Comparison of ENCODE assay signal across 8 mouse cellular contexts in the genomic region with DNA sequence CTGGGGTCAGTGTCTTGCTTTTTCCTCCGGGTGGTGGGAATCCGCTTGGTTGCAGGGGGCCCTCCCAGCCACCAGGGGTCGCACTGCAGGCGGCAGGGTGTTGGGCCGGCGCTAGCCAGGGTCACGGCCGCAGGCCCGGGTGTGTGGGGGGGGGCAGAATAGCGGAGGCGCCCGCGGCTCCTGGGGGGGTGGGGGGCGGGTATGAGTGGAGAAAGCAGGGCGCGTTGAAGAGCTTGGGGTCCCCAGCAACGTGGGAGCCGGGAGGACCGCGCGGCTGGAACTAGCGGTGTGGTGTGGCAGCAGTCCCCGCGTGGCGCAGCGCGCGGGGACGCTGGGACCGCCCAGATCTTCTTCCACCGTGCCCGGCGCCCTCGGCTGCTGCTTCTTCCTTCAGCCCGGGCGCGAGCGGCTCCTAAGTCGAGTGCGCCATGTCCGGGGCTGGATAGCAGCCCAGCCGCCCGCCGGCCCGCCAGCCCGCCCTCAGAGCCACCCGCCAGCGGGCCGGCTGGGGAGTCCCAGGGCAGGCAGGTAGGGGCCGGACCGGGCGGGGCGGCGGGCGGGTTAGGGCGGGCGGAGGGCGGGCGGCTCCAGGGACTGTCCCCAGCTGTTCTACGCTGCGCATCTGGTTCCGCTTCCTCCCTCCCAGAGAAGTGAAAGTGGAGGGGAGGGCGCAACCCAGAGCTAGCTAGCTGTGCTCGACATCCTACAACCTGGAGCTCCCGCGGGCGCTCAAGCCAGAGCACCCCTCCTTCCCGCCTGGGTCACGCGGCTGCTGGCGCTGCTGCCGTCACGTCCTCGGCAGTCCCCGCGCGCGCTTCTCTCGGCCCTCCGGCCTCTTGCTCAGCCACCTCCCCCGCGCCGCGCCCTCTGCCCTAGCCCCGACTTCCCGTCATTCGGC. TPM values are rescaled to one million over a fixed set of nuclear protein-coding genes. Genes with fewer than 3 reads are reported as not detected.
DNase-seq lines count a peak whose midpoint lies in the region; ATAC-seq lines count a peak whose summit lies in the region.

A gene (plus strand): TSS at position 152 of the 898 bp plus-strand sequence.

- peaks cover 40% of the 10 kb centered on the region for H3K36me3 ChIP-seq in hindbrain, embryonic 12.5 days

- H3K9me3 ChIP-seq in hindbrain, embryonic 12.5 days (replicated peaks): no peaks in the 10 kb centered on the region

- DNase-seq in NIH3T3 (ENCODE audit: low read depth): peak; percentile 92
- peak; percentile 94 to 97 for DNase-seq in cerebellum, postnatal 14 days
- DNase-seq in frontal cortex, postnatal 14 days (ENCODE audit: low spot score in 2 of 2): peak; percentile 77 to 81
- DNase-seq in layer of hippocampus, postnatal 14 days (ENCODE audit: low spot score in 2 of 2): peak; percentile 86
- peak; percentile 96 for DNase-seq in lung, postnatal 10 days
- DNase-seq in ovary, postnatal 14 days (ENCODE audit: low spot score): peak; percentile 96
- peak; percentile 85 to 94 for DNase-seq in thymus, postnatal 10 days (ENCODE audit: low spot score in 2 of 2)

- H3K4me3 ChIP-seq in hindbrain, embryonic 12.5 days: peak within 1 kb of the TSS; percentile 89

- peak; percentile 85 for ATAC-seq in hindbrain, embryonic 12.5 days (ENCODE audit: low FRiP score)

- peaks cover 14% of the 10 kb centered on the region for H3K4me1 ChIP-seq in hindbrain, embryonic 12.5 days

- H3K4me2 ChIP-seq in hindbrain, embryonic 12.5 days (replicated peaks): peak within 1 kb of the TSS; percentile 94

- WGBS in hindbrain, embryonic 12.5 days: under 1% methylated on average over 78 of the region's 87 CpGs

- no peaks in the 10 kb centered on the region for H3K27me3 ChIP-seq in hindbrain, embryonic 12.5 days

- H3K27ac ChIP-seq in hindbrain, embryonic 12.5 days: peak within 1 kb of the TSS; percentile 96

- H3K9ac ChIP-seq in hindbrain, embryonic 12.5 days: peak within 1 kb of the TSS; percentile 93

RNA-seq across cellular contexts. Expression of the gene that starts here (rescaled TPM):
- 6.2 and 6.7 TPM in 2 replicates for polyA plus RNA-seq in hindbrain, embryonic 12.5 days (2016; fragmentation: Nextera tagmentation; extraction: Ambion mirVana)
- 10 to 100 TPM; 22.4 to 24.4 TPM for total RNA-seq in layer of hippocampus, postnatal 14 days (2021)

Comparison
In these comparisons a context has a peak if more than half of its experiments do, and no peak if none do; other contexts are left out.
1. Peak in every context shown above with its lines: DNase-seq, ATAC-seq, H3K4me3 ChIP-seq and H3K27ac ChIP-seq.